Mouse (Mus musculus) brain, embryonic 18.5 days (tissue): Measurements from ENCODE around the gene Hist1h3i.
"Not testable (repeated sequence)": the region's sequence is repeated elsewhere in the genome, so short reads cannot be mapped to it uniquely, and the experiment has no call there.

ENCODE experiments used
- DNase-seq: peaks from one replicate; pipeline ENCODE4 v3.0.0-alpha.2; 2012; ENCODE audit warnings: low read depth, low spot score

Hist1h3i gene

DNA sequence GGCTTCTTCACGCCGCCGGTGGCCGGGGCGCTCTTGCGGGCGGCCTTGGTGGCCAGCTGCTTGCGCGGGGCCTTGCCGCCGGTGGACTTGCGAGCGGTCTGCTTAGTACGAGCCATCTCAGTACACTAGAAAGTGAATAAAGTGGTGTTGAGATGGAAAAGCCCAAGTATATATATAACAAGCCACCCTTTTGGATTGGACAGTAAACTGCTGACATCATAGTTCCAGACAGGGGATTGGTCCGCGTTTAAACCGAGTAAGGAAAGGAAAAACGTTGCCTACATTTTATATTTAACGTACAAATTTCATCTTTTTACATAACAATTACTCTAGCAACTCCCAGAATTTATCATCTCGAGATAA is at the start of gene Hist1h3i:
Gene Hist1h3i, minus strand, starts transcription at position 116 of the 363 bp plus-strand sequence.
- peak; percentile 86 for DNase-seq

DNA sequence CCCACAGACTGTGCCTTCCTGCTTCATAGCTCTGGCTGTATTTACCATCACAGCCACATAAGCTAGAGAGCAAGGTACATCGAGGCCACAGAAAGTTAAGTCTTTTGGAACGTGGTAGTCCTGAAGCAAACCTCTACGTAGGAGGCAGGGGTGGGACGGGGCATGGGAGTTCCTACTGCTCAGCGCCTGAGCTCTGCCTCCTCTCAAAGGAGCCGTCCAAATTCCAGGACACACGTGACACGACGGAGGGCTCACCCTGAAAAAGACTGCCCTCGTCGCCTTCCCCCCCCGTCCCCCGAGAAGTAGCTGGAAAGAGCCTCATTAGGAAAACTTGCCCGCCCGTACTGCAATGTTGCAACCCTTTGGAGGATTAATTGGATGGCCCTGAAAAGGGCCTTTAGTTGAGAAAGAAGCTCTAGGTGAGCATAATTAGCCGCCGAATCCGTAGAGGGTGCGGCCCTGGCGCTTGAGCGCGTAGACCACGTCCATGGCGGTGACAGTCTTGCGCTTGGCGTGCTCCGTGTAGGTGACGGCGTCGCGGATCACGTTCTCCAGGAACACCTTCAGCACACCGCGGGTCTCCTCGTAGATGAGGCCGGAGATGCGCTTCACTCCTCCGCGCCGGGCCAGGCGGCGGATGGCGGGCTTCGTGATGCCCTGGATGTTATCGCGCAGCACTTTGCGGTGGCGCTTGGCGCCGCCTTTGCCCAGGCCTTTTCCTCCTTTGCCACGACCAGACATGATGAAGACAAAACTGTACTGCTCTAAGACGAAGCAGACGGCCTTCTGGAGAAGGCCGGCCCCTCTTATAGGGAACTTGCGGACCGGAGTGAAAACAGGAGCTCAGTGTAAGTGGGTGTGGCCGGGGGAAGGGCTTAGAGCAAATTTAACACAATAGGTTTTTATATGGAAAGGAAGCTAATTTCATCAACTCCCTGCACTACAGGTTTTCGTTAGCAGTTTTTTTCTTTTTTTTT is 48.5 kb upstream of the Hist1h3i start, which contains the start of gene Hist1h4n:
Gene Hist1h4n, minus strand, starts transcription at position 779 of the 977 bp plus-strand sequence.
- not testable (repeated sequence) for DNase-seq

GRCm38 (mm10) chr13:21830344-21830743 is 47.2 kb upstream of the Hist1h3i start:
- no peak for DNase-seq

DNA sequence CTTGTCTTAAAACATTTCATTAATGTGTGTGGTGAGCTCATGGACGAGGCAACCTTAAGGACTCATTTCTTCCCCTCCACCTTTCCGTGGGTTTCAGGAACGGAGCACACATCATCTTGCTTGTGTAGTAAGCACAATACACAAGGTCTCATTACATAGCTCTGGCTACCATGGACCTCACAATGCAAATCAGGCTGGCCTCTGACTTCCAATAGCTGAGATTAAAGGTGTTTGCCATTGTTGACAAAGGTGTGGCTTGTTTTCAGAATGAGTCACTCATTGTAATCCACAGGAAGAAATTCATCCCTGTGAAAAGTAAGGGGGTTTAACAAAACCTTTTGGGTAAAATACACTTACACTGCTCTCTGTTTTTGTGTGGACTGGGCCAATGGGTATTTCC is 45.3 kb upstream of the Hist1h3i start:
- DNase-seq, result no peak

DNA sequence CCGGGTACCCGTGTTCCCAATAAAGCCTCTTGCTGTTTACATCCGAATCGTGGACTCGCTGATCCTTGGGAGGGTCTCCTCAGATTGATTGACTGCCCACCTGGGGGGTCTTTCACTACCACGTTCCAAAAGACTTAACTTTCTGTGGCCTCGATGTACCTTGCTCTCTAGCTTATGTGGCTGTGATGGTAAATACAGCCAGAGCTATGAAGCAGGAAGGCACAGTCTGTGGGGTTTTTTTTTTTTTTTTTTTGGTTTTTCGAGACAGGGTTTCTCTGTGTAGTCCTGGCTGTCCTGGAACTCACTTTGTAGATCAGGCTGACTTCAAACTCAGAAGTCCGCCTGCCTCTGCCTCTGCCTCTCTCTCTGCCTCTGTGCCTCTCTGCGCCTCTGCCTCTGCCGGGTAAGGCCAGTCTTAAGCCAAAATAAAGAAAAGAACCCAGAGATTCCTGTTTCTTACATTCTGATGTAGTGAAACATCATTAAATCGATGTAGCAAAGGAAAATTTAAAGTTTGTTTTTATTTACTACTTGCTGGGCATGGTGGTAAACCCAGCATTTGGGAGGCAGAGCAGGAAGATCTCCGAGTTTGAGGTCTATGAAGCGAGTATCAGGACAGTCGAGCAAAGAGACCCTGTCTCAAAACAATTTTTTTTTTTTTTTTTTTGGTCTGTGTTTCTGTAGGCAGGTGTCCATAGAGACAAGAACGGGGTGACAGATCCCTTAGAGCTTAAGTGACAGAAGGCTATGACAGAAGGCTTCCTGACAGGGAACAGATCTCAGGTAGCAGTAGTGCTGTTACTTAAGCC is 37.1 kb upstream of the Hist1h3i start:
- DNase-seq, result not testable (repeated sequence)

- not testable (repeated sequence) for DNase-seq
These were observed 28.9 kb upstream of the Hist1h3i start for GRCm38 (mm10) chr13:21812092-21812491.

GRCm38 (mm10) chr13:21811539-21811938 is 28.4 kb upstream of the Hist1h3i start, which contains the start of gene Hist1h4m:
Hist1h4m (plus strand) TSS chr13:21811746.
- DNase-seq, result not testable (repeated sequence)

DNA sequence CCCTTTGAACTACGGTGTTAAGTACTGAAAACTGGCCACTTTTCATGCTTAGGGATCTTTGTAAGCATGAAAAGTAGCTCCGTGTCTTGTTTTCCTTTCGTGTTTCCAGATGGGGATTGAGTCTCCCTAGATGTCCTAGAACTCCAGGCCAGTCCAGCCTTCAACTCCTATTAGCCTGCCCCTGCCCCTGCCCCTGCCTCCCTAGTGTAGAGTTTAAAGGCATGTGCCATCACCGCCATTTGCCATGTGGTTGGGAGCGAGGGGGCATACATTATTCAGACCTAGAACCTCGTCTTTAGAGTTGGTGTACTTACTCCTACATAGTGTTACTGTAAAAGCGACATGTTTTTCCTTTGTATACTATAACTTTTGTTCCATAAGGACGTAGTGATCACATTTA is 27.9 kb upstream of the Hist1h3i start:
- not testable (repeated sequence) for DNase-seq

GRCm38 (mm10) chr13:21810073-21810472 is 26.9 kb upstream of the Hist1h3i start, which contains the start of the genes Hist1h2bq and Hist1h2ao:
Hist1h2bq (minus strand) TSS chr13:21810197.
Hist1h2ao (plus strand) TSS chr13:21810465.
- not testable (repeated sequence) for DNase-seq

GRCm38 (mm10) chr13:21803058-21803457 is 19.9 kb upstream of the Hist1h3i start:
- DNase-seq, result not testable (repeated sequence)

GRCm38 (mm10) chr13:21797163-21797562 is 14.0 kb upstream of the Hist1h3i start:
- not testable (repeated sequence) for DNase-seq

GRCm38 (mm10) chr13:21795584-21795983 is 12.4 kb upstream of the Hist1h3i start:
- DNase-seq, result no peak

DNA sequence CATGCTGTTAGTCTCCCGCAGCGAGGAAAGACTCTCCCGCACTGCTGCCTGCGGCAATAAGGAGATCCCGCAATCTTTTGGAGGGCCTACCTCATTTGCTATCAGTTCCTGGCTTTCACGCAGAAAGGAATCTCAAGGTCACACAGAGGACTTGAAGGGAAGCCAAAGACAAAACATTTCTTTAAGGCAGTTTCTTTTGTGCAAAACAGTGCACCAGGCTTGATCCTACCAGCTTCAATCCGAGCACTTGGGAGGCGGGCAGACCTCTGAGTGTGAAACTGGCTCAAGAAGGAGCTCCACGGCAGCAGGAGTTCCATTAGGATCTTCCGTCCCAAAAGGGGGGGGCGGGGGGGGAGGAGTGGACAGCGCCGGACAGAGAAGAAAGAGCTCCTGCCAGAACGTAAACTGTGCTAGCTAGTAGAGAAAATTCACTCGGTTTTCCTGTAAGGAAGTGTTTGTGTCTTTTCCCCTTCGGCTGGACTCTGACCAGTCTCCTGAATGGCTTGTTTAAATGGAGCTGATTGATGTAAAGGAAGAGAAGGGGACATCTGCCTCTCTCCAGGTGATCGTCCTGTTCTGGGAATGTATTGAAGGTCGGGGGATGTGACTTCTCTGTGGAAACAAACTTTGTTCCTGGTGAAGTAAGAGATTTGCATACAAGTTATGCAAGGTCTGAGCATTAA is 7.6 kb upstream of the Hist1h3i start:
- no peak for DNase-seq

DNA sequence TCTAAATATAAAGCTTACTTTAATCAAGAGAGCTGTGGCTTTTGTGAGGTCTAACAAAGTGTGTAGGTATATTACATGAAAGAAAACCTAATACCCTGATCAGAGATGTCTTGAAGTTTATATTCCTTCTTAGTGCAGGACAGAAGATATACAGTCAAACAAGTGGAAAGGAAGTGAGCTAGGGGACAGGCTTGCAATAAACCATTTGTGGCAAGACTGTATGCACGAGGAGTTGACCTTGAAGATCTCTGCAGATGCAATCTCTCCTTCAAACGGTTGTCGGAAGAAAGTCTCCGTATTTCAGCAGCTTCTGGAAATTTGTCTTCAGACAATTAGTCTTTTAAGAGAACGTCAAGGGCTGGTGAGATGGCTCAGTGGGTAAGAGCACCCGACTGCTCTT is 6.8 kb upstream of the Hist1h3i start:
- no peak for DNase-seq

GRCm38 (mm10) chr13:21787760-21788593 is 4.8 kb upstream of the Hist1h3i start:
- DNase-seq, result no peak

- DNase-seq, result peak; percentile 95
These were observed 3.9 kb upstream of the Hist1h3i start, which contains the start of the genes Hist1h2an and Hist1h2bp for GRCm38 (mm10) chr13:21786899-21787629. Hist1h2an (minus strand) TSS chr13:21787218. Hist1h2bp (plus strand) TSS chr13:21787461.

GRCm38 (mm10) chr13:21786189-21786898 is 3.2 kb upstream of the Hist1h3i start:
- DNase-seq, result no peak

DNA sequence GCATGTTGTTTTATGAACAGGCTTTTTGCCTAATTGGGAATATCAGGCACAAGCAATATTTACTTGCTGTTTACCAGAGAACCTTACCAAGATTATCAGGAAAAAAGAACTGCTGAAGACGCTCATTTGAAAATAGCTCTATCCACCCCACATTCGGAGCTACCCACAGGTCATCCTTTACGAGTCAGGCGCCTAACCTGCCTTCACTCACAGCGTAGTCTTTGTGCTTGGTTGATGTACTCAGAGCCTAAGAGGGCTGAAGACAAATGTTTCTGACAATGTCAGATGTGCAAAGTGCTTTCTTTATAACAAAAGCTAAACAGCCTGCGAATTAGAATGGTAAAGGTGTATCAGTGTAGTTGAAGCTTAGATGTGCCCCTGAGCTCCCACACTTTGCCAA is 1.1 kb upstream of the Hist1h3i start:
- DNase-seq, result no peak

GRCm38 (mm10) chr13:21783734-21784161 is 578 bp upstream of the Hist1h3i start:
- DNase-seq, result no peak
